Mouse (Mus musculus): ENCODE measurements around the gene Cdc42se2.

DNA sequence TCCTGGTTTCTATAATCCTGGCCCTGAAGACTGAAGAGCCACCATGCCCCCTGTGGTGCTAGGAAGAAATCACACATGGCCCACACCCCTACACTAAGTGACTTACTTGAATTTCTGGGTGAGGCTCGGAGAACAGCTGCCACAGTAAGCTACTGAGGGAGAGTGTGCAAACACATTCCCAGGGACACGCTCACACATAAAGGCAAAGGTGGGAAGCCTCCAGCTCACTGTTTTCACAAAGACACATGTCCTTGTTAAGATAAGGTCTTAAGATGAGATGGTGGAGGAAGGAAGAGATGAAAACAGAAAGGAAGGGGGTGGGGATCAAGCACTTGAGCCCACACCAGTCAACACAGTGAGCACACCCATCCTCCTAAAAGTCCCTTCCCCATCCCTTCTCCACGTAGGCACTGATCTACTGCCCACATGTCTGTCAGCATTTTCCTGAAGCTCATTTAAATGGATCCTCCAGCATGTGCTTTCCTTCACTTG, 60.9 kb downstream of the Cdc42se2 start:
- TF ChIP-seq HCFC1 (IDR thresholded peaks at IDR 0.05; ENCODE audit: borderline replicate concordance, insufficient read depth, low read length) (no peak), MAFK (IDR thresholded peaks at IDR 0.05; ENCODE audit: insufficient read depth, low read depth, low read length) (no peak), ZNF384 (IDR thresholded peaks at IDR 0.05; ENCODE audit: low read depth, low read length) (no peak)

Data from ES-E14 (cell line).